Mouse (Mus musculus) thymus, adult 18-20 months (tissue): ENCODE results near the gene Ssbp3.
A peak's percentile ranks its signal among the peaks of the same experiment; 100 is the strongest.

Experiments used
- DNase-seq, 2 experiments: peaks; one replicate each; pipeline ENCODE4 v3.0.0; 2022; ENCODE audit warnings: mixed read lengths in 2 of 2

Gene Ssbp3

GRCm38 (mm10) chr4:107058346-107058745, 147.8 kb downstream of the Ssbp3 start:
- DNase-seq = no peak

- DNase-seq = no peak
Observed at GRCm38 (mm10) chr4:107058781-107059180, 148.3 kb downstream of the Ssbp3 start.

DNA sequence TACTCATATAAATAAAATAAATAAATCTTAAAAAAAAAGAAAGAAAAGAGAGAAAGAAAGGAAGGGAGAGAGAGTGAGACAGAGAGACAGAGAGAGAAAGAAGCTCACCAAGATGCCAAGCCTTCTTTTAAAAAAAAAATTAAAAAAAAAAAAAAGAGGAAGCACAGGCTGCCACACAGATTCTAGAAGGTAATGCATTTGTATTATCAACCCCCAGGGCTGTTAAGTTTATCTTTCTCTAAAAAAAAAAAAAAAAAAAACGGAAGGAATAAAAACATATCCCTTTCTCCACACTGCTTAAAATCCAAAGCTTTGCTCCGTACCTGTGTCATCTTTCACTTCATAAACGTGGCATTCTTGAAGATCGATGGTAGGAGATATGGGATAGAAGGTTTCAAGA, 151.1 kb downstream of the Ssbp3 start:
- no peak for DNase-seq

GRCm38 (mm10) chr4:107063214-107063613, 152.7 kb downstream of the Ssbp3 start:
- DNase-seq = no peak

DNA sequence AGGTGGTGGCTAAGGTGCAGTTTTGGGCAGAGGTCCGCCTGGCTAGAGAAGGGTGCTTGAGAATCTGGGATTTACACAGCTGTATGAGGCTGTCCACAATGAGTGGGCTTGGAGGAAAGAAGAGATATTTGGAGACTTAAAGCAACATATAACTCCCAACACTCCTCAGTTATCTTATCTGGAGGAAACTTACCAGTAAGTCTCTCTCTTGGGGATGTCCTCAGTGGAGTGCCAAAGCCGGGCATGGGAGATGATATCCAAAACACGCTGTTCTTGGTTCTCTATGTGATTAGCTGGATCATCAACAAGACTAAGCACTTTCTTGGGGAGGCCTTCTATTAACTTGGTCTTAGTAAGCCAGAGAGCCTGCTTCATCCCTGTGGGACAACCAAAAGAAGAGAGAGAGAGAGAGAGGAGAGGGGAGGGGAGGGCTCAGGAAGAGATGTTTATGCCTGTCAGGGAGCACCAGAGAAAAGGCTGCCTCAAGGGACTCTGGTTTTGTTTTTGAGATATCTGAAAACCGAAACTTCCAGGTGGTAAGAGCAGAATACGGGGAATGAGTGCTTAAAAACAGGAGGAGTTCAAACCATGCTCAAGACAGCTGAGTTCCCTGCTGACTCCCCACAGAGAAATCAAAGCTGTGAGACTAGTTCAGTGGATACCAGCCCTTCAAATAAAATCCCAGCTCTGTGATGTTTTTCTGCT, 154.0 kb downstream of the Ssbp3 start:
- no peak for DNase-seq

- peak; percentile 90 to 94 for DNase-seq
Observed at GRCm38 (mm10) chr4:107066252-107067124, 156.0 kb downstream of the Ssbp3 start, which contains the start of the genes Mrpl37 and Cyb5rl. TSS of gene Mrpl37 (minus strand) at chr4:107066868. TSS of gene Cyb5rl (plus strand) at chr4:107066988.

DNA sequence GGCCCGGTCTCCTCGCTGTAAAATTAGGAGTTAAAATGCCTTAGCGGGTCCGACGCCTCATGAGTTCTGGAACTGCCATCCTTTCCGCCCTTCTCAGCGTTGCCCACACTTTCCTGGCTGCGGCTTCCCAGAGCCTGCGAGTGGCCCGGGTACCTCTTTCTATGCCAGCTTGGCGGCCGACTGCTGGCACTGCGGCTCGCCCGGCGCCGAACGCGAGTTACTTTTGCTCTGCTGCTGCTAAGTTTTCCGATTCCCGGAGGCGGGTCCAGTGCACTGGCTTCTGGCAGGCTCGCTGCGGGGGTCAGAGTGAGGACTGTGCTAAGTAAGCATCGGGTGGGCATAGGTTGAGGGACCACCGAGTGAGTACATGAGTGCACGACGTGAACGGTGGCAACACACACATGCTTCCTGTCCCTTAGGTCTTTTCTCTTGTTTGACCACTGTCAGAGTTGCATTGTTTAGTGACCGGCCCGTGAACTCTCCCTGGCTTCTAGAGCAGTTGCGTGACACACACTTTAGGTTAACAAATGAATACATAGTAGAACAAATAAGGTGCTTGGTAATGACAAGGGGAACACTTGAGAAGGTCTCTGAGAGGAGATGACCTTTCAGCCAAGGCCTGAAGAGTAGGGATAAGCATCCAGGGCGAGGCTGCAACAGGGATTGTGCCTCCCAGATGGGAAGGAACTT, 156.8 kb downstream of the Ssbp3 start:
- DNase-seq = peak in 1 of 2 experiments; percentile 22

DNA sequence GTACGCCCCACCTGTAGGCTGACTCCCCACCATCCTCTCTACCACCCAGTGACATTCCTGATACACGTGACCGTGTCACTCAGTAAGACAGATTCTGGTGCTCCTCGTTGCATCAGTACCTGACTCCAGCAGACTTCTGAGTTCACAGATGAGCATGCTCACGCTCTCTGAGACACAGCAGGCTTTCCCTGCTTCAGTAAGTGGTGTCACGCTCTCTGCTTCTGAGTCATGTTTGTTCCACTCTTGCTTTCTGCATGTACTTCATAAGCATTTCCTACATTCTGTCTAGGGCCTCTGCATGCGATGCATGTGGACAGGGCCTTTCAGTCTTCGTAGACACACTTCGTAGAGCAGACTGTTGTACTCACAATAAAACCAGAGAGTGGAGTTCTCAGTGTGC, 161.8 kb downstream of the Ssbp3 start:
- no peak for DNase-seq

- no peak for DNase-seq
Observed at GRCm38 (mm10) chr4:107075456-107075855, 165.0 kb downstream of the Ssbp3 start.

- no peak for DNase-seq
Observed at GRCm38 (mm10) chr4:107078894-107079293, 168.4 kb downstream of the Ssbp3 start.

- DNase-seq = no peak
Observed at GRCm38 (mm10) chr4:107079716-107080115, 169.2 kb downstream of the Ssbp3 start.

DNA sequence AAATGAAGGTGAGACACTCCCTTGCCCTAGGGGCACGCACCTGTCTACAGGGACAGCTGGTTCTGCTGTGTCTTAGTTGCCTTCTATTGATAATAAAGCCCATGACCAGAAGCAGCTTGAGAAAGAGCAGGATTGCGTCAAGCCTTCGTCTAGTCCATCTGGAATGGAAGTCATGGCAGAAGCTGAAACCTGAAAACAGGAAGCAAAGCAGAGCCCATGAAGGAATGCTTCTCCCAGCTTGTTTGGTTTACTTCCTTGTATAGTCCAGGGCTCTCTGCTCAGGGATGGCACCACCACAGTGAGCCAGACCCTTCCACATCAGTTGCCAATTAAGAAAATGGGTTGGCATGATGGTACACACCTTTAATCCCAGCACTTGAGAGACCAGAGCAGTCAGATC, 171.7 kb downstream of the Ssbp3 start:
- no peak for DNase-seq

DNA sequence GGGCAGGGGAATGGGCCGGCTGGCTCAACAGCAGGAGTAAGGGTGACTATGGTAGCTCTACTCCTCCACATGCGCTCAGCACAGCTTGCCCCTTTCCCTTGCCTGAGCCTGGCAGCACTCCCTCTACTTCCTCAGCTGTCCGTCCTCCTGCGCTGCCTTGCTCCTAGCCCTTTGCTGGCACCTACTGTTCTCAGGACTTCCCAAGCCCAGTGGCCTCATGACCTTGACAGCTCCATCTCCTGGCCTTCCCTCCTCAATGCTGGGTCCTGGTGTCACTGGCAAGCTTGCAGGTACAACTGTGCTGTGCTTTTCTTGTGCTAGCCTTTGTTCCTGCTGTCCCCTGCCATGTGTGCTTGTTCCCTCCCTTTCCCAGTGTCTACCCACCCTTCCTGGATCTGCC, 172.6 kb downstream of the Ssbp3 start:
- no peak for DNase-seq

DNA sequence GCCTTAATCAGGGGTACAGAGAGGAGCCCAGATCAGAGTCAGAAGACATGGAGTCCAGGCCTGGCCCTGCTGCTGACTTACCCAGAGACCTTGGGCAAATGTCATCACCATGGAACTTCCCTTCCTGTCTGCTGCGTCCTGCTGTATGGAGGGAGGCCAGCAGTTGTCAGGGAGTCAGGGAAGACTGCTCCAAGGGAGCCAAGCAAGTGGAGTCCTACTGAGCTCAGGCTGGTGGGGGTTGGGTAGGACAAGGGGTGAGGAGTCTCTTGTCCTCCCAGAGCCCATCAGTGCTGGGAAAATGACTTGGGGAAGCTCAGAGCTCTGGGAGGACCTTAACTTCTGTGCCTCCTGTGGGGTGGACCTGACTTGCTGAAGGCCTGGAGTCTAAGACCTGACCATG, 173.8 kb downstream of the Ssbp3 start:
- DNase-seq = no peak

DNA sequence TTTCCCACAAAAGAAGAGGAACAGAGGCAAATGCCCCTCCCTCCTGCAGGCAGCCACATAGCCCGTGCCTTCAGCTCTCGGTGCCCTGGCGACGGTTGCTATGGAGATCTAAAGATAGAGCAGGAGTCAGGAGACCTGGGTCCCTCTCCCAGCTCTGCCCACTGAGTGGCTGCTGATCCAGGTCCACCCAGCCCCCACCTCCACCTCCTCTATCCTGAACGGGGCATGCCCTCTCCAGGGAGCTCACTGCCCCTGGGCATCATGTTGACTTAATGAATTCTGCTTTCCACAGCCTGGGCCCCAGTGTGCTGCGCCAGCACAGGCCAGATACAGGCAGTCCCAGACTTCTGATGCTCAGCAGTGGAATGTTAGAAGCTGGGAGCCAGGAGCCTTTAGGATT, 174.4 kb downstream of the Ssbp3 start:
- DNase-seq = no peak

DNA sequence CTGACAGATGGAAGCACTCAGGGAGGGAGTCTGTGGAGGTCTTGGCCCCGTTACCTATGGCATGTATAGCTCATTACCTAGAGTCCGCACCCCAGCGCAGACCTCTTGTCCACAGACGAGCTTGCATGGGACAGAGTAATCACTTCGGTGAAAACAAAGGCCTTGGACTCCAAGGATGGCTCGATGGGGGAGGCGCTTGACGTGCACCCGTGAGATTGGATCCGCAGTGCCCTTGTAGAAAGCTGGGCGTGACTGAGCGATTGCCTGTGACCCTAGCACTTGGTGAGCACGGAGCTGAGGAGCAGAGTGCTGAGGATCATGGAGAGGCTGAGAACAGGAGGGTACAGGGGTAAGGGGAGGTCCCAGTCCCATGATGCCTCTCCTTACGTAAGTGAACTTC, 181.2 kb downstream of the Ssbp3 start:
- no peak for DNase-seq

DNA sequence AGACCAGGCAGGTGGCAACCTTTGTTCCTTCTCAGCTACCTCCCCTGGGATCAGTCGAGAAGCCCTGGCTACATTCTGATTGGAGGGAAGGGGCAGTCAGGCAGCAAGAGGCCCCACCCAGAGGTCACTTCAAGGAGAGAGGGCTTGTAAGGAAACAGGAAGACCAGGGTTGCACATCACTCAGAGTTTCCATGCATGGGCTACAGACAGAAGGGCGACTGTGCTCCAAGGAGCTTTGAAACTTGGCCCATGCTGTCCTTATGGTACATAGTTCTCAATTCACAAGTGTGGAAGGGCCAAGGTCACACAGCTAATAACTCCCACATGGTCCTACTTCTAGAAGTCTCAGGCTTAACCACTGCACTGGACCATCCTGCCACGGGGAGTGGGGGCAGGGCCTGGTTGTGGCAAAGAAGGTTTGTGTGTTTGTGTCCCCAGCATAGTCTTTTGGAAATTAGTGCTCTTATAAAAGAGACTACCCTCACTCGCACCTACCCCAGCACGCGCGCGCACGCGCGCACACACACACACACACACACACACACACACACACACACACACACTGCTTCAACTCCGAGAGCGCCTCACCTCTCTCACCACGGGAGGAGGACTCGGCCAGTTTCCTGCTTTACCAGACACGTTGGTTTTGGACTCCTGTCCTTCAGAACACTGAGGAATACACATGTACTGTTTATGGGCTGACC, 184.1 kb downstream of the Ssbp3 start:
- DNase-seq = no peak

DNA sequence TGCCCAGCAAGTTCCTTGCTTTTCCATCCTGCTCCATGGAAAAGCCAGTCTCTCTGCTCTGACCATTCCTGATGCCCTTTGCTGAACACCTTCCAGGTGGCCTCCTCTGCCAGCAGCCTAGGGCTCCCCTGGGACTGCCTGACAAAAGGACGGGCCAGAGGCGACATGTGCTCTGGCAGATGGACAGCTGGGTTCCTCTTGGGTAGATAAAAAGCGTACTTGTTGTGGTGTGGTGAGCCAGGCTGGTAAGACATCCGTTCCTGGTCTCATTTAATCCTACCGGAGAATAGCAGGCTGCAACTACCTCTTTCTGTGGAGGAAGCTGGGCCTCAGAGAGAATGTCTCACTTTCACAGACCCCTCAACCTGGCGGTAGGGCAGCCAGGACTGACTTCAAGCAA, 185.5 kb downstream of the Ssbp3 start:
- no peak for DNase-seq

DNA sequence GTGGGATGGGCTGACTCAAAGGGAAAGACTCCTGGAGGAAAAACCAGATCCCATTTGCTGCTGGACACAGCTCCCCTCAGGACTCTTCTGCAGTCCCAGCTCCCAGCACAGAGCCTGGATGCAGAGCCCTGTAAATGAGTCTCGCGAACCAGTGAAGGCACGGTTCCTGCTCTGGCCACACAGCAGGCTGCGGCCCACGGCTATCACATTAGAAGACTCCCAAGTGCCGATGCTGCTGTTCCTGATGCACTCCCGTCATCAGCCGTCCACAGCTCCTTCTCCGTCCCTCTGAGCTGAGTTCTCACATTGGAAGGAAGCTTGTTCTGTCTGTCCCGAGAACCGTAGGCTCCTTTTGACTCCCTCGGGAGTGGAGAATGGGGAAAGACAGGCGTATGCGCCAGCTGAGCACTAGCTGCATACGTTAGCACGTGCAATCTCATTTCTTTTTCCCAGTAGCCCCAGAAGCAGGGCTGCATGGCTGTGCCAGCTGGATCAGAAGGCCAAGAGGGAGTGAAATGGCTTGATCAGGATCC, 186.4 kb downstream of the Ssbp3 start, which contains the start of gene Cdcp2:
Gene Cdcp2, plus strand, starts transcription at position 51 of the 533 bp plus-strand sequence.
- DNase-seq = no peak

- DNase-seq = no peak
Observed at GRCm38 (mm10) chr4:107097871-107098270, 187.4 kb downstream of the Ssbp3 start.

- DNase-seq = no peak
Observed at GRCm38 (mm10) chr4:107098375-107098774, 187.9 kb downstream of the Ssbp3 start.

DNA sequence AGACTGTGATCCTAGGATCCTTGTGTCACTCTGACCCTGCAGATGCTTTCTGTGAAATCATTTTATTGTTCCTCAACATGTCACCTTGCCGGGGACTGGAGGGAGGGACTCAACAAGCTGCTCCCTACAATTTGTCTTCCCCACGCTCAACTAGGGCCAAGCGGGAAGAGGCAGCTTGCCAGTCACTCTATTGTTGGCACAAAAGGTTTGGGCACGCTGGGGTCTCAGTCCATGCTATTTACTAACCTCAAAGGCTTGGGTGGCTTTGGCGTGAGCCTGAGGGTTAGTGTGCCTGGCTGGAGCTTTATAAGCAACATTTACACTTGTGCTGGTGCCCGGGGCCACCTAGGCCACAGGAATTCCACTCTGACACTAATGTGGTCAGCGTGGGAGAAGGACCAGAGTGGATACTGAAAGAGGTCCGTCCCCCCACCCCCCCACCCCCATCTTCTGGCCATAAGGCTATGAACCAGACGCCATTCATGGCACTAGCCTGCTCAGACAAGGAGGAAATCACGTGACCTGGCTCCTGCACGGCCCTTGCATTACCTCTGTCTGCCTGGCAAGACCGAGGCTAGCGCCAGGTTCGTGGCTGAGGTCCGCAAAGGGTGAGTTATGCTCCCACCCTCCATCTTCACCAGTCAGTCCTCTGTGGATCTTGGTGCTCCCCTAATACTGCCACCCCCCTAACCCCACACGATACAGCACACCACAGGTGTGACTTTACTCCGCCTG, 188.5 kb downstream of the Ssbp3 start:
- no peak for DNase-seq
